Mouse (Mus musculus) erythroid progenitor cell, adult 5-6 weeks (primary cell): Measurements from ENCODE around the gene Mff. TPM values are rescaled to one million over a fixed set of nuclear protein-coding genes. Genes with fewer than 3 reads are reported as not detected.

Experiments used
- ATAC-seq: replicated peaks from 2 replicates; pipeline ENCODE4 v1.8.0; 2016; ENCODE audit warnings: moderate number of reproducible peaks, mild to moderate bottlenecking, moderate TSS enrichment, inconsistent platforms; ENCODE audit not compliant: poor library complexity, low FRiP score, severe bottlenecking
- total RNA-seq, 2 experiments: library from RNA; stranded (forward) in 1 of 2; stranded (reverse) in 1 of 2; fragments of 150-400 nt in 1 of 2; fragments of 186-747, 209-891 nt in 1 of 2; gene quantifications; 2 replicates each; pipeline versions ENCODE4 v1.2.3 to v1.2.4; 2015 to 2017; ENCODE audit warnings: low replicate concordance in 2 of 2

The Mff gene
- total RNA-seq, 2 experiments from 2014 or later: 78.5 to 137 TPM

GRCm38 (mm10) chr1:82768269-82768668, 43.6 kb downstream of the Mff start, which contains the start of gene Tm4sf20:
Gene Tm4sf20 (minus strand): TSS chr1:82768461.
- ATAC-seq: no peak

- ATAC-seq: no peak
These were observed 46.4 kb downstream of the Mff start, which contains the start of gene Gm47791 for GRCm38 (mm10) chr1:82771022-82771586. Gene Gm47791 (minus strand): TSS chr1:82771243.

GRCm38 (mm10) chr1:82772428-82772827, 47.7 kb downstream of the Mff start:
- no peak for ATAC-seq

- no peak for ATAC-seq
These were observed 48.5 kb downstream of the Mff start for GRCm38 (mm10) chr1:82773208-82773607.

- no peak for ATAC-seq
These were observed 50.6 kb downstream of the Mff start for GRCm38 (mm10) chr1:82775293-82775692.

- no peak for ATAC-seq
These were observed 54.8 kb downstream of the Mff start for GRCm38 (mm10) chr1:82779388-82779966.

GRCm38 (mm10) chr1:82783559-82783958, 58.9 kb downstream of the Mff start:
- ATAC-seq: no peak

GRCm38 (mm10) chr1:82785546-82785945, 60.9 kb downstream of the Mff start:
- ATAC-seq: no peak; the same call in 1 of the 2 replicates

GRCm38 (mm10) chr1:82787414-82787813, 62.7 kb downstream of the Mff start:
- no peak for ATAC-seq

GRCm38 (mm10) chr1:82788070-82788469, 63.4 kb downstream of the Mff start:
- ATAC-seq: no peak

- no peak for ATAC-seq
These were observed 66.4 kb downstream of the Mff start for GRCm38 (mm10) chr1:82791105-82791504.

GRCm38 (mm10) chr1:82792238-82792637, 67.5 kb downstream of the Mff start:
- no peak for ATAC-seq

GRCm38 (mm10) chr1:82793110-82793509, 68.4 kb downstream of the Mff start:
- no peak for ATAC-seq

GRCm38 (mm10) chr1:82793986-82794385, 69.3 kb downstream of the Mff start:
- ATAC-seq: no peak

GRCm38 (mm10) chr1:82795211-82795610, 70.5 kb downstream of the Mff start:
- no peak for ATAC-seq

- ATAC-seq: no peak
These were observed 71.2 kb downstream of the Mff start for GRCm38 (mm10) chr1:82795702-82796443.

- ATAC-seq: no peak
These were observed 72.4 kb downstream of the Mff start for GRCm38 (mm10) chr1:82797088-82797487.

- no peak for ATAC-seq
These were observed 73.6 kb downstream of the Mff start for GRCm38 (mm10) chr1:82798304-82798703.

- ATAC-seq: no peak
These were observed 74.2 kb downstream of the Mff start for GRCm38 (mm10) chr1:82798922-82799321.

- ATAC-seq: no peak
These were observed 76.6 kb downstream of the Mff start for GRCm38 (mm10) chr1:82801105-82801783.
